Mouse (Mus musculus) forebrain, embryonic 13.5 days (tissue): ENCODE measurements around the gene Samhd1. TPM values are rescaled to one million over a fixed set of nuclear protein-coding genes. Genes with fewer than 3 reads are reported as not detected.

Source experiments
- ATAC-seq: fragments of 200-750 bp; cut with Nextera tagmentation; 2 replicates; pipeline ENCODE4 v1.8.0; 2017
- H3K27ac ChIP-seq: fragments of 300-500 bp; sonication (generic); 2 replicates; pipeline ENCODE4 v1.5.1; 2015; ENCODE audit warnings: inconsistent platforms, mild to moderate bottlenecking, moderate library complexity
- H3K27me3 ChIP-seq: fragments of 300-500 bp; sonication (generic); 2 replicates; pipeline ENCODE4 v1.6.1; 2015; ENCODE audit warnings: mild to moderate bottlenecking, inconsistent platforms
- H3K36me3 ChIP-seq: fragments of 300-500 bp; sonication (generic); 2 replicates; pipeline ENCODE4 v1.6.1; 2015; ENCODE audit warnings: mild to moderate bottlenecking, inconsistent platforms; ENCODE audit not compliant: poor library complexity, severe bottlenecking
- H3K4me1 ChIP-seq: fragments of 300-500 bp; sonication (generic); 2 replicates; pipeline ENCODE4 v1.6.1; 2015; ENCODE audit warnings: inconsistent platforms
- H3K4me2 ChIP-seq: fragments of 300-500 bp; sonication (generic); 2 replicates; pipeline ENCODE4 v1.6.1; 2015; ENCODE audit warnings: inconsistent platforms, mild to moderate bottlenecking, moderate library complexity
- H3K4me3 ChIP-seq: fragments of 300-500 bp; sonication (generic); 2 replicates; pipeline ENCODE4 v1.5.1; 2015; ENCODE audit warnings: mild to moderate bottlenecking, inconsistent platforms
- H3K9ac ChIP-seq: fragments of 300-500 bp; sonication (generic); 2 replicates; pipeline ENCODE4 v1.6.1; 2015; ENCODE audit warnings: mild to moderate bottlenecking, inconsistent platforms
- H3K9me3 ChIP-seq: fragments of 300-500 bp; sonication (generic); replicated peaks from 2 replicates; pipeline ENCODE4 v1.6.1; 2016; ENCODE audit warnings: inconsistent platforms
- WGBS: fragments of 180-500 bp; shearing (Covaris S2); methylation state at CpG from one replicate; pipeline ENCODE4 v1.1.7; 2015; 5-methylcytosine and 5-hydroxymethylcytosine counted together
- polyA plus RNA-seq: library from polyadenylated mRNA; unstranded; fragments of >200 nt; fragmentation: Nextera tagmentation; extraction: Ambion mirVana; gene quantifications from 2 replicates; pipeline ENCODE4 v1.2.1, GENCODE M21; 2015

Gene Samhd1
- polyA plus RNA-seq, 1 experiment from 2014 or later: 13.9 TPM

GRCm38 (mm10) chr2:157065879-157066226 lies 69.2 kb downstream of the Samhd1 start:
- WGBS: 86% methylated on average over 7 of the region's 7 CpGs
- H3K27ac ChIP-seq: no peak overlapping the region
- no peaks in the 10 kb centered on the region for H3K27me3 ChIP-seq
- no peak overlapping the region for H3K4me2 ChIP-seq
- H3K9me3 ChIP-seq: no peaks in the 10 kb centered on the region
- H3K9ac ChIP-seq: no peak overlapping the region
- H3K4me3 ChIP-seq: no peak overlapping the region
- ATAC-seq: no peak
- H3K36me3 ChIP-seq: 0 out of 2 replicates have a peak, but pooled peaks cover 5% of the 10 kb centered on the region
- H3K4me1 ChIP-seq: peaks cover 79% of the 10 kb centered on the region

GRCm38 (mm10) chr2:157064978-157065878 lies 69.8 kb downstream of the Samhd1 start:
- Histone ChIP-seq H3K4me1 (peaks cover 73% of the 10 kb centered on the region), H3K9me3 (no peaks in the 10 kb centered on the region), H3K27ac (no peak overlapping the region), H3K4me3 (no peak overlapping the region), H3K4me2 (no peak overlapping the region), H3K36me3 (peaks cover 6% of the 10 kb centered on the region), H3K9ac (no peak overlapping the region), H3K27me3 (no peaks in the 10 kb centered on the region)
- 85% methylated on average over 14 of the region's 14 CpGs for WGBS
- no peak for ATAC-seq

- Histone ChIP-seq H3K9me3 (no peaks in the 10 kb centered on the region), H3K4me1 (peaks cover 69% of the 10 kb centered on the region), H3K27me3 (no peaks in the 10 kb centered on the region), H3K9ac (peak overlapping the region; percentile 9; the same call in 1 of the 2 replicates), H3K4me2 (no peak overlapping the region), H3K27ac (peak overlapping the region; percentile 70), H3K4me3 (no peak overlapping the region), H3K36me3 (peaks cover 17% of the 10 kb centered on the region)
- WGBS: 54% methylated on average over 7 of the region's 7 CpGs
- ATAC-seq: 0 out of 2 replicates have a peak, but pooled peaks have one; percentile 22
These were observed 70.9 kb downstream of the Samhd1 start for GRCm38 (mm10) chr2:157064136-157064535.

- no peak overlapping the region for H3K4me3 ChIP-seq
- peaks cover 18% of the 10 kb centered on the region for H3K36me3 ChIP-seq
- WGBS: 72% methylated on average over 4 of the region's 4 CpGs
- no peak overlapping the region; the same call in 1 of the 2 replicates for H3K4me2 ChIP-seq
- peak overlapping the region; percentile 70 for H3K27ac ChIP-seq
- H3K27me3 ChIP-seq: no peaks in the 10 kb centered on the region
- ATAC-seq: no peak
- H3K9ac ChIP-seq: no peak overlapping the region; the same call in 1 of the 2 replicates
- no peaks in the 10 kb centered on the region for H3K9me3 ChIP-seq
- H3K4me1 ChIP-seq: peaks cover 69% of the 10 kb centered on the region
These were observed 71.8 kb downstream of the Samhd1 start for GRCm38 (mm10) chr2:157063241-157063700.

GRCm38 (mm10) chr2:157060557-157061305 lies 74.3 kb downstream of the Samhd1 start:
- Histone ChIP-seq H3K4me2 (no peak overlapping the region), H3K27me3 (no peaks in the 10 kb centered on the region), H3K9ac (no peak overlapping the region), H3K9me3 (no peaks in the 10 kb centered on the region), H3K4me1 (peaks cover 65% of the 10 kb centered on the region), H3K4me3 (no peak overlapping the region), H3K27ac (peak overlapping the region; percentile 97; the same call in 1 of the 2 replicates), H3K36me3 (peaks cover 34% of the 10 kb centered on the region)
- no peak for ATAC-seq
- 88% methylated on average over 11 of the region's 11 CpGs for WGBS

- Histone ChIP-seq H3K27ac (peak overlapping the region; percentile 97), H3K4me3 (no peak overlapping the region), H3K36me3 (peaks cover 40% of the 10 kb centered on the region), H3K4me1 (peaks cover 60% of the 10 kb centered on the region), H3K4me2 (no peak overlapping the region), H3K9me3 (no peaks in the 10 kb centered on the region), H3K27me3 (no peaks in the 10 kb centered on the region), H3K9ac (no peak overlapping the region)
- no peak for ATAC-seq
- 97% methylated on average over 14 of the region's 14 CpGs for WGBS
These were observed 75.0 kb downstream of the Samhd1 start for GRCm38 (mm10) chr2:157060037-157060436.

GRCm38 (mm10) chr2:157059166-157059565 lies 75.9 kb downstream of the Samhd1 start:
- 51% methylated on average over 8 of the region's 8 CpGs for WGBS
- peak overlapping the region; percentile 97 for H3K27ac ChIP-seq
- H3K9me3 ChIP-seq: no peaks in the 10 kb centered on the region
- peaks cover 46% of the 10 kb centered on the region for H3K36me3 ChIP-seq
- ATAC-seq: peak; percentile 12; the same call in 1 of the 2 replicates
- 0 out of 2 replicates have a peak overlapping the region, but pooled peaks have one; percentile 20 for H3K4me3 ChIP-seq
- no peaks in the 10 kb centered on the region for H3K27me3 ChIP-seq
- peaks cover 52% of the 10 kb centered on the region for H3K4me1 ChIP-seq
- peak overlapping the region; percentile 60 for H3K9ac ChIP-seq
- peak overlapping the region; percentile 54 for H3K4me2 ChIP-seq

GRCm38 (mm10) chr2:157058342-157058998 lies 76.6 kb downstream of the Samhd1 start:
- no peaks in the 10 kb centered on the region for H3K27me3 ChIP-seq
- H3K4me1 ChIP-seq: peaks cover 46% of the 10 kb centered on the region
- no peaks in the 10 kb centered on the region for H3K9me3 ChIP-seq
- WGBS: 2% methylated on average over 18 of the region's 18 CpGs
- H3K4me3 ChIP-seq: peak overlapping the region; percentile 20; the same call in 1 of the 2 replicates
- ATAC-seq: peak; percentile 93
- peak overlapping the region; percentile 97 for H3K27ac ChIP-seq
- H3K9ac ChIP-seq: peak overlapping the region; percentile 60
- peaks cover 51% of the 10 kb centered on the region for H3K36me3 ChIP-seq
- H3K4me2 ChIP-seq: peak overlapping the region; percentile 54

GRCm38 (mm10) chr2:157057758-157058157 lies 77.3 kb downstream of the Samhd1 start:
- no peaks in the 10 kb centered on the region for H3K9me3 ChIP-seq
- 75% methylated on average over 4 of the region's 4 CpGs for WGBS
- H3K4me3 ChIP-seq: no peak overlapping the region
- H3K27ac ChIP-seq: peak overlapping the region; percentile 97
- peak overlapping the region; percentile 54 for H3K4me2 ChIP-seq
- peaks cover 58% of the 10 kb centered on the region for H3K36me3 ChIP-seq
- H3K27me3 ChIP-seq: no peaks in the 10 kb centered on the region
- no peak for ATAC-seq
- H3K9ac ChIP-seq: no peak overlapping the region
- peaks cover 38% of the 10 kb centered on the region for H3K4me1 ChIP-seq

- Histone ChIP-seq H3K27me3 (no peaks in the 10 kb centered on the region), H3K4me3 (no peak overlapping the region), H3K36me3 (peaks cover 64% of the 10 kb centered on the region), H3K9ac (no peak overlapping the region), H3K9me3 (no peaks in the 10 kb centered on the region), H3K4me2 (no peak overlapping the region), H3K4me1 (peaks cover 35% of the 10 kb centered on the region), H3K27ac (peak overlapping the region; percentile 97)
- WGBS: 88% methylated on average over 3 of the region's 3 CpGs
- ATAC-seq: no peak
These were observed 77.9 kb downstream of the Samhd1 start for GRCm38 (mm10) chr2:157057186-157057585.

GRCm38 (mm10) chr2:157055721-157056120 lies 79.3 kb downstream of the Samhd1 start:
- 87% methylated on average over 6 of the region's 6 CpGs for WGBS
- peaks cover 46% of the 10 kb centered on the region for H3K4me1 ChIP-seq

More at GRCm38 (mm10) chr2:157055721-157056120, 79.3 kb downstream of the Samhd1 start:
- no peak overlapping the region for H3K4me3 ChIP-seq
- no peak for ATAC-seq
- H3K9me3 ChIP-seq: no peaks in the 10 kb centered on the region
- H3K4me2 ChIP-seq: no peak overlapping the region
- H3K36me3 ChIP-seq: peaks cover 73% of the 10 kb centered on the region
- no peak overlapping the region for H3K27ac ChIP-seq
- no peak overlapping the region for H3K9ac ChIP-seq
- H3K27me3 ChIP-seq: no peaks in the 10 kb centered on the region
